ENCODE assay signal across 21 mouse cellular contexts in the genomic region with DNA sequence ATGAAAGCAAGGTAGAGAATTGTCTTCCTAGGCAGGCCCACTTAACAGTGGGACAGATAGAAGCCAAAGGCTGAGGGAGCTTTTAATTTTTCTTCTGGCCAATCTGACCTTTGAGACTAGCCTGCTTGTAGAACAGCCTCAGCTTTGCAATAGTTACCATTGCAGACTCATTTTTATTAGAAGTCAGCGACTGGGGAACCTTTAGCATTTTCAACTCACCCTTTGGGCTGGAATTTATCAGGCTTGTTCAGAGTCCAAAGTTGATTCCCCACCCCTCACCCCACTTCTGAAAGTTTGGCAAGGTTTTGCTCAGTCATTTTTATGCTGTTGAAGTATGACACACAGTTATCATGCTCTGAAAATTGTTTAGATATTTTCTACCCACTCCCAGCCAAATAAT.
"Had no signal": no experiment of that assay in that cellular context is flagged by ENCODE, and none has a peak within 500 bp of the region (broad histone marks: within the 10 kb centered on the region; RNA-seq: fewer than 3 reads in every experiment).

No protein-coding gene starts in this region.

- H3K27ac ChIP-seq: intestine, embryonic 15.5 days; kidney, postnatal 0 days; left cerebral cortex, adult 2 months; liver, embryonic 14.5 days; lung, embryonic 15.5 days; midbrain, embryonic 10.5 days; midbrain, embryonic 13.5 days; neural tube, embryonic 13.5 days; stomach, embryonic 15.5 days had no signal

- H3K9ac ChIP-seq: intestine, embryonic 15.5 days; liver, embryonic 14.5 days; lung, embryonic 15.5 days; midbrain, embryonic 13.5 days; neural tube, embryonic 13.5 days; stomach, embryonic 15.5 days had no signal

- DNase-seq: layer of hippocampus, postnatal 36 days; lung, adult 18-20 months; lung, postnatal 10 days; lung, postnatal 36 days; retina, postnatal 1 day; right cerebral cortex, postnatal 25 days; spleen, adult 18-20 months; thymus, postnatal 25 days had no signal

- ATAC-seq: intestine, embryonic 15.5 days; midbrain, embryonic 13.5 days; midbrain, embryonic 16.5 days had no signal

- H3K36me3 ChIP-seq: intestine, embryonic 15.5 days; lung, embryonic 15.5 days; midbrain, embryonic 10.5 days; midbrain, embryonic 13.5 days; neural tube, embryonic 13.5 days; stomach, embryonic 15.5 days had no signal

- H3K27me3 ChIP-seq: intestine, embryonic 15.5 days; lung, embryonic 15.5 days; megakaryocyte, embryonic 14.5 days; midbrain, embryonic 13.5 days; neural tube, embryonic 13.5 days; stomach, embryonic 15.5 days had no signal

- H3K4me2 ChIP-seq: intestine, embryonic 15.5 days; liver, embryonic 11.5 days; lung, embryonic 15.5 days; midbrain, embryonic 13.5 days; neural tube, embryonic 13.5 days; stomach, embryonic 15.5 days had no signal

- H3K9me3 ChIP-seq: intestine, embryonic 15.5 days; lung, embryonic 15.5 days; megakaryocyte, embryonic 14.5 days; midbrain, embryonic 10.5 days; midbrain, embryonic 13.5 days; neural tube, embryonic 13.5 days; stomach, embryonic 15.5 days had no signal

- H3K4me3 ChIP-seq: intestine, embryonic 15.5 days; left cerebral cortex, adult 2 months; lung, embryonic 15.5 days; megakaryocyte, embryonic 14.5 days; midbrain, embryonic 10.5 days; midbrain, embryonic 13.5 days; myocyte; neural tube, embryonic 13.5 days; stomach, embryonic 15.5 days had no signal

- H3K4me1 ChIP-seq: intestine, embryonic 15.5 days; lung, embryonic 15.5 days; megakaryocyte, embryonic 14.5 days; midbrain, embryonic 10.5 days; midbrain, embryonic 13.5 days; neural tube, embryonic 13.5 days; stomach, embryonic 15.5 days had no signal
